Mouse (Mus musculus) erythroblast, embryonic 14.5 days (primary cell): ENCODE results near the gene Pou4f1.

Source experiments
- GATA1 ChIP-seq: IDR thresholded peaks from 2 replicates; pipeline ENCODE4 v1.6.1; 2012; ENCODE audit warnings: low read length, inconsistent platforms, mixed read lengths
- TAL1 ChIP-seq: IDR thresholded peaks from 3 replicates; pipeline ENCODE4 v1.6.1; 2012; ENCODE audit warnings: low read length, inconsistent platforms, mixed read lengths

DNA sequence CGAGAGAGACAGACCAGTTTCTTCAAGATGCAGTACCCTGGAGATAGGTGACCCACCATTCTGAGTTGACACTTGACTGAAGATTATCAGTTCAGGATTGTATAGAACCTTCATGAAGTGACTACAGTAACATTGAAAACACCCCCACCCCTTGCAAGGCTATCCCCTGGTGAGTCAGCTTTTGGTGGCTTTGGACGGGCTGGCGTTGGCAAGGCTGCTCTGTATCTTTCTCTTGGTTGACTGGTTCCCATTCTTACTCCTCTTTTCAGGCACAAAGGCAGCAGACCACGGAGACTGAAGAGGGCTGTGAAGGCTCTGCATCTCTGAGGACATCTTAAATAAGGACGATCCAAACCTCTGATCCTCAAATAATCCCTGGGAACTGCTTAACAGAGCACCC, 10.8 kb upstream of the Pou4f1 start:
- TF ChIP-seq TAL1 (no peak), GATA1 (no peak)
